Mouse (Mus musculus) kidney, postnatal 0 days (tissue): Measurements from ENCODE around the gene Tuba1c. TPM values are rescaled to one million over a fixed set of nuclear protein-coding genes. Genes with fewer than 3 reads are reported as not detected.

Experiments
- ATAC-seq: fragments of 200-750 bp; cut with Nextera tagmentation; replicated peaks from 2 replicates; pipeline ENCODE4 v1.8.0; 2017; ENCODE audit warnings: low read depth, moderate number of reproducible peaks, moderate TSS enrichment, moderate library complexity; ENCODE audit not compliant: low FRiP score
- DNase-seq: peaks from one replicate; pipeline ENCODE4 v3.0.0-alpha.2; 2016; ENCODE audit warnings: low spot score
- H3K27ac ChIP-seq: fragments of 300-500 bp; sonication (generic); 2 replicates; pipeline ENCODE4 v1.5.1; 2014; ENCODE audit warnings: mild to moderate bottlenecking
- H3K27me3 ChIP-seq: fragments of 300-500 bp; sonication (generic); 2 replicates; pipeline ENCODE4 v1.6.1; 2014; ENCODE audit warnings: low read length, mixed read lengths; ENCODE audit not compliant: insufficient read depth
- H3K36me3 ChIP-seq: fragments of 300-500 bp; sonication (generic); 2 replicates; pipeline ENCODE4 v1.6.1; 2014; ENCODE audit warnings: low read length, mixed read lengths; ENCODE audit not compliant: insufficient read depth
- H3K4me1 ChIP-seq: fragments of 300-500 bp; sonication (generic); replicated peaks from 2 replicates; pipeline ENCODE4 v1.6.1; 2014; ENCODE audit warnings: antibody characterized with exemption, low read length, mixed read lengths; ENCODE audit not compliant: insufficient read depth
- H3K4me2 ChIP-seq: fragments of 300-500 bp; sonication (generic); 2 replicates; pipeline ENCODE4 v1.6.1; 2014; ENCODE audit warnings: mild to moderate bottlenecking, low read length, moderate library complexity, mixed read lengths
- H3K4me3 ChIP-seq: fragments of 300-500 bp; sonication (generic); replicated peaks from 2 replicates; pipeline ENCODE4 v1.5.1; 2014; ENCODE audit warnings: low read depth, low read length
- H3K9ac ChIP-seq: fragments of 300-500 bp; sonication (generic); 2 replicates; pipeline ENCODE4 v1.6.1; 2014; ENCODE audit warnings: low read depth, low read length
- H3K9me3 ChIP-seq: fragments of 300-500 bp; sonication (generic); replicated peaks from 2 replicates; pipeline ENCODE4 v1.6.1; 2016; ENCODE audit warnings: low read length, inconsistent platforms, mixed read lengths
- CTCF ChIP-seq: IDR thresholded peaks from 2 replicates; pipeline ENCODE4 v1.5.1; 2016; ENCODE audit warnings: antibody characterized with exemption, low read depth, mild to moderate bottlenecking, moderate library complexity
- WGBS: fragments of 180-500 bp; shearing (Covaris S2); extraction: QIAGEN DNeasy Blood & Tissue Kit; methylation state at CpG from one replicate; pipeline ENCODE4 v1.1.7; 2014; 5-methylcytosine and 5-hydroxymethylcytosine counted together
- polyA plus RNA-seq: library from polyadenylated mRNA; unstranded; fragments of >200 nt; fragmentation: Nextera tagmentation; extraction: Ambion mirVana; gene quantifications from 2 replicates; pipeline ENCODE4 v1.2.1, GENCODE M21; 2015

The Tuba1c gene
- polyA plus RNA-seq, 1 experiment from 2014 or later = 170 TPM

DNA sequence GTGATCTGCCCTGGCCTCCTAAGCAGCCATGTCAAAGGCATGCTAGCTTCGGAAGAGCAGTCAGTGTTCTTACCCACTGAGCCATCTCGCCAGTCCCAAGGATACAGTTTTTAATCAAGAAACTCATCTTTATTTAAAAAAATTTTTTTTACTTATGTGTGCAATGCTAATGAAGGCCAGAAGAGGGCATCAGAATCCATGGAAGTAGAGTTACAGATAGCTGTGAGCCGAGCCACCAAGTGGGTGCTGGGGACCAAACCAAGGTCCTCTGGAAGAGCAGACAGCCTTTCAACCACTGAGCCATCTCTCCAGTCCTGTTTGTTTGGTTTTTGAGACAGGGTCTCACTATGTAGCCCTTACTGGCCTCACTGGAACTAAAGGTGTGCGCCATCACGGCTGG is 26.1 kb upstream of the Tuba1c start:
- no peaks in the 10 kb centered on the region; the same call in 1 of the 2 replicates for H3K4me1 ChIP-seq
- ATAC-seq = no peak
- no peak overlapping the region for H3K4me2 ChIP-seq
- H3K9me3 ChIP-seq = no peaks in the 10 kb centered on the region
- H3K36me3 ChIP-seq = no peaks in the 10 kb centered on the region
- H3K27me3 ChIP-seq = no peaks in the 10 kb centered on the region
- no peak overlapping the region for H3K4me3 ChIP-seq
- H3K27ac ChIP-seq = no peak overlapping the region
- no peak overlapping the region for H3K9ac ChIP-seq
- 94% methylated on average over 5 of the region's 5 CpGs for WGBS
- TF ChIP-seq CTCF = peak; percentile 40; the same call in 1 of the 2 replicates
- no peak for DNase-seq

DNA sequence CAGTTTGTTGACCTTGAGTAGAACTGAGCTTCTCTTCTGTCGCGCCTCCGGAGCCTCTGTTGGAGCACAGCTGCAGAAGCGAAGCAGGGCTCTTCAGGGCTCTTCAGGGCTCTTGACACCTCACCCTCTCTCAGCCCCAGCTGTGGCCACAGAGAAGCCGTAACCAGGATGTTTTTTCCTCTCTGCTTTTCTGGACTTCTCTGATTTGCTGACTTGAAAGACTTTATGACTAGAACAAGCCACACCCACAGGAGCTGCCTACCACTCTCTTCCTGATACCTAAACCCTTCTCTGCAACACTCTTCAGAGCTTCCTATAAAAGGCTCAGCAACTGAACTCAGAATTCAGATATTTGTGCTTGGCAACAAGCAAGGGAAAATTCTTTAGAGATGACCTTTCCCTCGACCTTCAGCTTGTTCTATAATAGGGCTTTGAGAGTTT is 20.9 kb upstream of the Tuba1c start:
- 45% methylated on average over 6 of the region's 6 CpGs for WGBS
- H3K9me3 ChIP-seq = no peaks in the 10 kb centered on the region
- no peaks in the 10 kb centered on the region for H3K36me3 ChIP-seq
- H3K4me2 ChIP-seq = no peak overlapping the region
- no peaks in the 10 kb centered on the region for H3K27me3 ChIP-seq
- H3K4me1 ChIP-seq = no peaks in the 10 kb centered on the region
- peak overlapping the region; percentile 47 for H3K27ac ChIP-seq
- peak; percentile 81 for DNase-seq
- ATAC-seq = 0 out of 2 replicates have a peak, but pooled peaks have one; percentile 33
- H3K4me3 ChIP-seq = no peak overlapping the region
- no peak overlapping the region for H3K9ac ChIP-seq
- no peak for TF ChIP-seq CTCF

DNA sequence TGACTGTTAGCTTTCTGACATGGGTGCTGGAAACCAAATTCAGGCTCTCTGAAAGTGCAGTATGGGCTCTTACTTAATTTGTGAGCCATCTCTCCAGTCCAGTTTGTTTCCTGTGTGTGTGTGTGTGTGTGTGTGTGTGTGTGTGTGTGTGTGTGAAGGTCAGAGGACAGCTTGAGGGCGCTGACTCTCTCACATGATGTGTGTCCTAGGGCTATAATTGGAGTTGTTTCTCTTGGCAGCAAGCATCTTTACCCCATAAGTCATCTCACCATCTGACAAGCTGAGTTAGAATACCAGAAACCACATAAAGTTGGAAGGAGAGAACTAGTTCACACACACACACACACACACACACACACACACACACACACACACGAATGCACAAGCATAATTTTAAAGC is 18.8 kb upstream of the Tuba1c start:
- 54% methylated on average over 2 of the region's 2 CpGs for WGBS
- no peak for ATAC-seq
- no peak for TF ChIP-seq CTCF
- Histone ChIP-seq H3K27me3 (no peaks in the 10 kb centered on the region), H3K9ac (no peak overlapping the region), H3K27ac (no peak overlapping the region), H3K4me1 (no peaks in the 10 kb centered on the region), H3K9me3 (no peaks in the 10 kb centered on the region), H3K36me3 (no peaks in the 10 kb centered on the region), H3K4me3 (no peak overlapping the region), H3K4me2 (no peak overlapping the region)
- DNase-seq = peak; percentile 83

DNA sequence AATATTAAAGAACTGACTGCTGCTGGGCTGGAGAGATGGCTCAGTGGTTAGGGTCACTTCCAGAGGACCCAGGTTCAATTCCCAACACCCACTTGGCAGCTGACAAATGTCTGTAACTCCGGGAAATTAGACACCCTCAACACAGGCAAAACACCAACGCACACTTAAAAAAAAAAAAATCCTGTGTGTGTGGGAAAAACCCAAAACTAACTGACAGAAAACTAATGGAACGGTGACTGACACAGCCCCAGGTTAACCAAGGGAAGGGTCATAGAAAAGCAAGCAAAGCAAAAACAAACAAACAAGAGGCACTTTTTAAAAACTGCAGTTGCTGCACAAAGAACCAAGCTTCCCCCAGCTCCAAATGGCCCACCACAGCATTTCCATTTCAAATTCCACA is 17.7 kb upstream of the Tuba1c start:
- H3K27ac ChIP-seq = peak overlapping the region; percentile 13; the same call in 1 of the 2 replicates
- TF ChIP-seq CTCF = no peak
- no peak for DNase-seq
- no peaks in the 10 kb centered on the region for H3K4me1 ChIP-seq
- no peak overlapping the region for H3K4me2 ChIP-seq
- no peaks in the 10 kb centered on the region for H3K9me3 ChIP-seq
- no peak for ATAC-seq
- H3K9ac ChIP-seq = no peak overlapping the region
- no peaks in the 10 kb centered on the region for H3K27me3 ChIP-seq
- no peaks in the 10 kb centered on the region for H3K36me3 ChIP-seq
- 51% methylated on average over 3 of the region's 3 CpGs for WGBS
- H3K4me3 ChIP-seq = no peak overlapping the region

DNA sequence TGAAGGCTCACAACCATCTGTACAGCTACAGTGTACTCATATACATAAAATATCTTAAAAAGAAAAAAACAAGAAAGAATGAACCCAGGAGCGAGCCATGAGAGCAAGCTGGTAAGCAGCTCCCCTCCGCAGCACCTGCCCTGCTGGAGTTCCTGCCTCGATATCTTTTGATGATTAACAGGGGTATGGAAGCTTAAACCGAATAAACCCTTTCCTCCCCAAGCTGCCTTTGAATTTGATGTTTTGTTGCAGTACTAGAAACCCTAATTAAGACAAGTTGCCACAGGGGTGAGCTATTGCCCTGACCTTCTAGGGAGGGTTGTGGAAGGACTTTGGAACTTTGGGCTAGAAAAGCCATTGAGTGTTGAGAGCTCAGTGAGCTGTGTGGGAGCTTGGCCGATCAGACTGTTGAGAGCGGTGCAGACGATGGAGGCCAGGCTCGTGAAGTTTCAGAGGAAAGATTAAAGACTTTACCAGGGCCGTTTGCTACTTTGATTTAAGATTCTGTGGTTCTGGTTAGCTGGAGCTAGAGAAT is 15.1 kb upstream of the Tuba1c start:
- TF ChIP-seq CTCF = no peak
- Histone ChIP-seq H3K27me3 (no peaks in the 10 kb centered on the region), H3K4me2 (peak overlapping the region; percentile 15; the same call in 1 of the 2 replicates), H3K4me1 (peaks cover 24% of the 10 kb centered on the region), H3K9me3 (no peaks in the 10 kb centered on the region), H3K4me3 (no peak overlapping the region), H3K36me3 (no peaks in the 10 kb centered on the region), H3K27ac (peak overlapping the region; percentile 66), H3K9ac (no peak overlapping the region)
- DNase-seq (no peak), ATAC-seq (no peak)
- WGBS = 28% methylated on average over 9 of the region's 9 CpGs

DNA sequence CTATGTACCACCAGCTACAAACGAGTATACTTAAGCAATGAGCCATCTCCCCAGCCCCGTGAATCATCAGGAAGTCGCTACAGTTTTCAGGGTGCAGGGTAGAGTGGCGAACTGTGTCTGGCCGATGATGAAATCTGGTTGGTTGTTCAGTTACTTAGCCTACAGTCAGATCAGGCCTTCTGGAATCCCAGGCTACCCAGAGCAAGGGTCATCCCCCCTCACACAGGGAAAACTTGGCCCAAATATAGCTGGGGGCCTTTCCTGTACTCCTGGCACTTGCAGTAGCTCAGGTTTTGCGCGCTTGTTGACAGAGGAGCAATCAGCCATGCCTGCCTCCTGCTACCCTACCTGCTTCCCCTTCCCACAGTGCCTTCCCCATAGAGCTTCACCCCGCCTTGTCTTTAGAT is 12.3 kb upstream of the Tuba1c start:
- H3K4me3 ChIP-seq = no peak overlapping the region
- WGBS = 30% methylated on average over 8 of the region's 8 CpGs
- no peaks in the 10 kb centered on the region for H3K36me3 ChIP-seq
- H3K4me2 ChIP-seq = 0 out of 2 replicates have a peak overlapping the region, but pooled peaks have one; percentile 12
- no peaks in the 10 kb centered on the region for H3K27me3 ChIP-seq
- no peaks in the 10 kb centered on the region for H3K9me3 ChIP-seq
- H3K9ac ChIP-seq = no peak overlapping the region
- DNase-seq (no peak), ATAC-seq (no peak; the same call in 1 of the 2 replicates)
- TF ChIP-seq CTCF = no peak
- peaks cover 24% of the 10 kb centered on the region for H3K4me1 ChIP-seq
- peak overlapping the region; percentile 94 for H3K27ac ChIP-seq

DNA sequence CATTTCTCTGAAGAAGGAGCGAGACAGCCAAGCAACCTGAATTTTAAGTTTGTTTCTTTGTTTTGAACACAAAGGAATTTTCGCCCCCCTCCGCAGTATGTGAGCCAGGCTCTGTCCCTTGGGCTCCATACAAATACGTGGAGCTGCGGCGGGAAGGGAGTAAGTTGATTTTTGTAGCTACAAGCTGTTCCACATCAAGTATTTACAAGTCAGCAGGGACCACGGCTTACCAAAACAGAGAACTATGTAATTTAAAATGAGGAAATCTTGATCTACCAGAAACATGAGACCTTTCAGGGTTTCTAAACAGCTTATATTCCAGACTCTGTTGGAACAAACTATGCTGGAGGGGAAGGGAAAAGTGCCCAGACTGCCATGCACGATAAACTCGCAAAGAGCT is 11.7 kb upstream of the Tuba1c start:
- Histone ChIP-seq H3K4me1 (peaks cover 24% of the 10 kb centered on the region), H3K27ac (peak overlapping the region; percentile 94), H3K27me3 (no peaks in the 10 kb centered on the region), H3K9ac (no peak overlapping the region), H3K9me3 (no peaks in the 10 kb centered on the region), H3K4me2 (0 out of 2 replicates have a peak overlapping the region, but pooled peaks have one; percentile 12), H3K36me3 (no peaks in the 10 kb centered on the region), H3K4me3 (no peak overlapping the region)
- no peak for TF ChIP-seq CTCF
- DNase-seq (peak; percentile 91), ATAC-seq (0 out of 2 replicates have a peak, but pooled peaks have one; percentile 47)
- WGBS = 30% methylated on average over 9 of the region's 9 CpGs
